Mouse (Mus musculus) MEL (cell line): ENCODE measurements around the gene Hcfc1r1.

ENCODE experiments used
- CHD2 ChIP-seq: IDR thresholded peaks from 2 replicates; pipeline ENCODE4 v1.6.1; 2011; ENCODE audit warnings: low read length, improper control_type of control experiment
- POLR2A ChIP-seq, 2 experiments: IDR thresholded peaks; 2 replicates each; pipeline ENCODE4 v1.6.1; 2011 to 2012; ENCODE audit warnings: low read length in 2 of 2, mild to moderate bottlenecking in 2 of 2, control low read depth in 1 of 2, improper control_type of control experiment in 1 of 2, low read depth in 1 of 2, moderate library complexity in 1 of 2; ENCODE audit not compliant: control insufficient read depth in 1 of 2, insufficient read depth in 1 of 2, poor library complexity in 1 of 2
- POLR2AphosphoS5 ChIP-seq: IDR thresholded peaks from 2 replicates; pipeline ENCODE4 v1.6.1; 2012; ENCODE audit warnings: low read depth, borderline replicate concordance, mild to moderate bottlenecking, inconsistent platforms, low read length, moderate library complexity, mixed read lengths

GRCm38 (mm10) chr17:23671519-23671918 lies 1.9 kb upstream of the Hcfc1r1 start:
- TF ChIP-seq POLR2A (IDR thresholded peaks at IDR 0.05; ENCODE audit: control insufficient read depth in 1 of 2, insufficient read depth in 1 of 2, low read depth in 1 of 2, low read length in 2 of 2, poor library complexity in 1 of 2): no peak
- no peak for TF ChIP-seq POLR2AphosphoS5
- no peak for TF ChIP-seq CHD2
